Mouse (Mus musculus) spleen, adult 2 months (tissue): ENCODE measurements at regions not wholly inside any gene's neighbourhood (a gene's known extent, or its start where the extent isn't known, plus 50 kb on each side); places are given as distances from the start of the nearest gene placed in this dataset.

Source experiments
- DNase-seq, 2 experiments: peaks; one replicate each; pipeline versions ENCODE4 v3.0.0 to v3.0.0-alpha.2; 2012 to 2021; ENCODE audit warnings: low spot score in 2 of 2, low read depth in 1 of 2
- H3K27ac ChIP-seq: fragments of 200-500 bp; 2 replicates; pipeline ENCODE4 v1.5.1; 2012; ENCODE audit warnings: low read length, inconsistent platforms; ENCODE audit not compliant: insufficient read depth
- H3K27me3 ChIP-seq: fragments of 200-500 bp; 2 replicates; pipeline ENCODE4 v1.6.1; 2012; ENCODE audit warnings: mild to moderate bottlenecking, moderate library complexity, low read length, inconsistent platforms; ENCODE audit not compliant: control insufficient read depth, insufficient read depth
- H3K36me3 ChIP-seq: fragments of 200-500 bp; 2 replicates; pipeline ENCODE4 v1.6.1; 2012; ENCODE audit warnings: mild to moderate bottlenecking, low read length, inconsistent platforms; ENCODE audit not compliant: control insufficient read depth, insufficient read depth
- H3K4me1 ChIP-seq: fragments of 200-500 bp; 2 replicates; pipeline ENCODE4 v1.6.1; 2011; ENCODE audit warnings: inconsistent platforms; ENCODE audit not compliant: control insufficient read depth, insufficient read depth, insufficient read length
- H3K4me3 ChIP-seq: fragments of 200-500 bp; 2 replicates; pipeline ENCODE4 v1.5.1; 2011; ENCODE audit warnings: mild to moderate bottlenecking, inconsistent platforms; ENCODE audit not compliant: insufficient read depth, insufficient read length; ENCODE audit errors: extremely low read depth
- CTCF ChIP-seq: fragments of 200-500 bp; IDR thresholded peaks from 2 replicates; pipeline ENCODE4 v1.5.1; 2011; ENCODE audit warnings: mild to moderate bottlenecking, inconsistent platforms; ENCODE audit not compliant: insufficient read depth, insufficient read length, insufficient replicate concordance; ENCODE audit errors: extremely low read depth
- POLR2A ChIP-seq: fragments of 200-500 bp; IDR thresholded peaks from 2 replicates; pipeline ENCODE4 v1.6.1; 2011; ENCODE audit warnings: low read depth, low read length, inconsistent platforms
- WGBS: fragments of 180-500 bp; shearing (Covaris S2); methylation state at CpG from one replicate; pipeline ENCODE4 v1.1.7; 2018; 5-methylcytosine and 5-hydroxymethylcytosine counted together

- Histone ChIP-seq H3K4me3 (no peak overlapping the region), H3K4me1 (no peaks in the 10 kb centered on the region), H3K27ac (no peak overlapping the region), H3K27me3 (no peaks in the 10 kb centered on the region), H3K36me3 (no peaks in the 10 kb centered on the region)
- WGBS: 27% methylated on average over 1 of the region's 1 CpGs
- DNase-seq: no peak
- TF ChIP-seq POLR2A (no peak), CTCF (no peak)
Measured at GRCm38 (mm10) chr12:21479251-21479650, 61.8 kb upstream of the Ywhaq start.

GRCm38 (mm10) chr12:21476516-21476915 is 59.1 kb upstream of the Ywhaq start:
- H3K27me3 ChIP-seq: no peaks in the 10 kb centered on the region
- no peaks in the 10 kb centered on the region for H3K36me3 ChIP-seq
- H3K4me1 ChIP-seq: no peaks in the 10 kb centered on the region
- TF ChIP-seq POLR2A (no peak), CTCF (no peak)
- DNase-seq: no peak
- no peak overlapping the region for H3K4me3 ChIP-seq
- no peak overlapping the region for H3K27ac ChIP-seq
- 81% methylated on average over 2 of the region's 2 CpGs for WGBS

- Histone ChIP-seq H3K4me1 (no peaks in the 10 kb centered on the region), H3K4me3 (no peak overlapping the region), H3K27ac (no peak overlapping the region), H3K27me3 (no peaks in the 10 kb centered on the region), H3K36me3 (no peaks in the 10 kb centered on the region)
- TF ChIP-seq CTCF: no peak
- TF ChIP-seq POLR2A: no peak
- no peak for DNase-seq
- WGBS: 87% methylated on average over 6 of the region's 6 CpGs
Measured at GRCm38 (mm10) chr12:21472951-21473710, 55.7 kb upstream of the Ywhaq start.

GRCm38 (mm10) chr12:21472487-21472886 is 55.0 kb upstream of the Ywhaq start:
- no peaks in the 10 kb centered on the region for H3K27me3 ChIP-seq
- DNase-seq: no peak
- no peaks in the 10 kb centered on the region for H3K36me3 ChIP-seq
- TF ChIP-seq CTCF (peak; percentile 10; the same call in 1 of the 2 replicates), POLR2A (no peak)
- H3K27ac ChIP-seq: no peak overlapping the region
- no peaks in the 10 kb centered on the region for H3K4me1 ChIP-seq
- no peak overlapping the region for H3K4me3 ChIP-seq
- WGBS: 30% methylated on average over 4 of the region's 4 CpGs

- Histone ChIP-seq H3K36me3 (no peaks in the 10 kb centered on the region), H3K4me1 (no peaks in the 10 kb centered on the region)
- WGBS: 87% methylated on average over 7 of the region's 7 CpGs
Measured at GRCm38 (mm10) chr12:21471986-21472385, 54.5 kb upstream of the Ywhaq start.

GRCm38 (mm10) chr12:21470286-21470685 is 52.8 kb upstream of the Ywhaq start:
- no peak for TF ChIP-seq POLR2A
- no peak for TF ChIP-seq CTCF
- 96% methylated on average over 3 of the region's 3 CpGs for WGBS
- no peak for DNase-seq
- Histone ChIP-seq H3K27me3 (no peaks in the 10 kb centered on the region), H3K36me3 (no peaks in the 10 kb centered on the region), H3K4me1 (no peaks in the 10 kb centered on the region), H3K4me3 (no peak overlapping the region), H3K27ac (no peak overlapping the region)

More at GRCm38 (mm10) chr12:21471986-21472385, 54.5 kb upstream of the Ywhaq start:
- TF ChIP-seq CTCF (no peak), POLR2A (no peak)
- Histone ChIP-seq H3K27ac (no peak overlapping the region), H3K4me3 (no peak overlapping the region), H3K27me3 (no peaks in the 10 kb centered on the region)
- no peak for DNase-seq
